Mouse (Mus musculus) megakaryocyte-erythroid progenitor cell, adult 5-6 weeks (primary cell): ENCODE data around the gene Enox1. TPM values are rescaled to one million over a fixed set of nuclear protein-coding genes. Genes with fewer than 3 reads are reported as not detected.

Source experiments
- ATAC-seq: replicated peaks from 2 replicates; pipeline ENCODE4 v1.8.0; 2016; ENCODE audit warnings: mild to moderate bottlenecking, inconsistent platforms; ENCODE audit not compliant: severe bottlenecking, poor library complexity, low FRiP score, low TSS enrichment
- total RNA-seq, 2 experiments: library from RNA; stranded (forward) in 1 of 2; stranded (reverse) in 1 of 2; fragments of 200-1000, 215-1000 nt in 1 of 2; fragments of >200 nt in 1 of 2; fragmentation: Nextera tagmentation in 1 of 2; gene quantifications; 2 replicates each; pipeline ENCODE4 v1.2.3; 2014 to 2017

The Enox1 gene
- total RNA-seq, 2 experiments from 2014 or later, result not detected

DNA sequence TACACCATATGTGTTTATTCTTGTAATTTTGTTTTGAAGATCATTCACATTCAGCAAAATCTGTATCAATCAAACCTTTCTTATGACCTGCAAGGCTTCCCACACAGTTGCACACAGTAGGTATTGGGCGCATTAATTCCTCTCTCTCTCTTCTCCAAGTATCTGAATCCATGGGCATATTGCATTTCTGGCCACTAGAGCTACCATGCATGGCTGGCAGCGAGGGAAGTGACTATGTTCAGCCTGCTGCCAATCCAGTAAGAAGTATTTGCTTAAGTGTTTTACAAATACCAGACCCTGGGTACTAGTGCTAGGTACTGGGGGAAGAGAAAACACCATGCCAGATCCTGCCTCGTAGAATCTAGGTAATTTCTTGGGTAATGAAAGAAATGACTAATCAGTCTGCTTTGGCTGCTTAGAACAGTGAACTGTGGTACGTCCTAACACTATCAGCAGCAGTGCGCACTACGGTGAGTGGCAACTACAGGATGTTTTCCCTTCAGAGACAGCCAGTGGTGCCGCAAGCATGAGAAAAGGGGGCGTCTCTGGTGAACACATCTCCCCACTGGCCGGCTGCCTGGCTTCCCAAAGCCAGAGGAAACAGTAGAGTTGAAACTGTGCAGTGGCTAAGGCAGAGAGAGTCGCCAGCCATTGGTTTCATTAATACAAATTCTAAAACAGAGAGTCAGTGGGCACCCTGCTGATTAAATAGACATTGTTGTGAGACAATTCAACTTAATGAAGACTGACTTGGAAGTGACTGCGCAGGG is 428.7 kb downstream of the Enox1 start:
- no peak for ATAC-seq

DNA sequence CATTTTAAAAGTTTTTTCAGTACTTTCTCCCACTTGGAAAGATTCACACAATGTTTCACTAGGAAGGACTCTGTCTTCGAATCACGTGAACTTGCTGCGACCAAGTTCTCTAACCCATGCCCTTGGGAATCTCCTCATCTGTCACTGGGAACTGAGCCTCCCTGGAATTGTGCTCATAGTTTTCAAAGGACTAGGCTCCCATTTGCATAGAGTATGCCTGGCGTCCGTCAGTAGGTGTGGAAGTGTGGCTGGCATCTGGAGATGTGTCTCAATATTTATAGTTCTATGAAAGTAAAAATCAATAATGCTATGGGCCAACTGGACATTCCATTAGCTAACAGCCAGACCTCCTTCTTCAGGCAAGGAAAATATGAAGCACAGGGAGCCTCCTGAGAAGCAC is 429.5 kb downstream of the Enox1 start:
- ATAC-seq, result no peak

DNA sequence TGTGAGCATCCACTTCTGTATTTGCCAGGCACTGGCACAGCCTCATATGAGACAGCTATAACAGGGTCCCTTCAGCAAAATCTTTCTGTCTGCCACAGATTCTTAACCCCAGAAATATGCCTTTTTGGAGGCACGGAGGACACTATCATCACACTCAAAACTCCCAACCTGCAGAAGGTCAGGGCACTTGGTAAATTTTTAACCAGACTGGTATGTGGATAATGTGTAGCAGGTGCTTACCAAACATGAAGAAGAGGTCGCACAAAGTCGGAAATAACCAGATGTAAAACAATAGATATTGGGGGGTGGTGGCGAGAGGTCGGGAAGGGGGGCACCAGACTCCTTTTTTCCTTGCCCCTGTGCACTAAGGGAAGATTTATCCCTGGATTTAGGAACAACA is 430.6 kb downstream of the Enox1 start:
- no peak for ATAC-seq

DNA sequence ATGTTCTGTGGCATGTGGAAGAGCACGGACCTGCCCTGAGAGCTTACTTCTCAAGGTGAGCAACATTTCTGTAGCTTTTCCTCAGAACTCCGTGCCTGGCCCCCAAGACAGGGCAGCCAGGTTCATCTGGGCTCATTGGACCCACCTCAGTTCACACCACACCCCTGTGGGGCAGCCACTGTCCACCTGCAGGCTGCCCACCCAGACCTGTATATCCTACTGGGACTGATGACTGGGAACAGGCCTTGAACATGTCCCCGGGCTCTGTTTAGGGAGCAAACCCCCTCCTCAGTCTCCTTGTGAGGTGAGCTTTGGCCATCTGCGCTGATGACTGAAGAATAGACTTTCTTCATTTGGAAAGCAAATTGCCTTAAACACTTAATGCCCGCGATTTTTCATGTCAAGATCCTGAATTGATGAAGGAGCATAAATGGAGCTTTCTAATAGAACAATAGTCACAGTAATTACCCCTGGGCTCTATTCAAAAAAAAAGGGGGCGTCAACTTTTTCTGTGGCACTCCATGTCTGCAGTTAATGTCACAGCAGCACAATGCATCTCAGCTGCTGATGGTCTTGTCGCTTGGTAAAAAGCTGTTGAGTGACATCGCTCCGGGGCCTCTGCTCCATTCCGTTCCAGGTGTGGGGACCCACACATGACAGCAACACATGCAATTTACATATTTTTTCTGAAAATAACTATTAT is 436.7 kb downstream of the Enox1 start:
- ATAC-seq, result no peak

DNA sequence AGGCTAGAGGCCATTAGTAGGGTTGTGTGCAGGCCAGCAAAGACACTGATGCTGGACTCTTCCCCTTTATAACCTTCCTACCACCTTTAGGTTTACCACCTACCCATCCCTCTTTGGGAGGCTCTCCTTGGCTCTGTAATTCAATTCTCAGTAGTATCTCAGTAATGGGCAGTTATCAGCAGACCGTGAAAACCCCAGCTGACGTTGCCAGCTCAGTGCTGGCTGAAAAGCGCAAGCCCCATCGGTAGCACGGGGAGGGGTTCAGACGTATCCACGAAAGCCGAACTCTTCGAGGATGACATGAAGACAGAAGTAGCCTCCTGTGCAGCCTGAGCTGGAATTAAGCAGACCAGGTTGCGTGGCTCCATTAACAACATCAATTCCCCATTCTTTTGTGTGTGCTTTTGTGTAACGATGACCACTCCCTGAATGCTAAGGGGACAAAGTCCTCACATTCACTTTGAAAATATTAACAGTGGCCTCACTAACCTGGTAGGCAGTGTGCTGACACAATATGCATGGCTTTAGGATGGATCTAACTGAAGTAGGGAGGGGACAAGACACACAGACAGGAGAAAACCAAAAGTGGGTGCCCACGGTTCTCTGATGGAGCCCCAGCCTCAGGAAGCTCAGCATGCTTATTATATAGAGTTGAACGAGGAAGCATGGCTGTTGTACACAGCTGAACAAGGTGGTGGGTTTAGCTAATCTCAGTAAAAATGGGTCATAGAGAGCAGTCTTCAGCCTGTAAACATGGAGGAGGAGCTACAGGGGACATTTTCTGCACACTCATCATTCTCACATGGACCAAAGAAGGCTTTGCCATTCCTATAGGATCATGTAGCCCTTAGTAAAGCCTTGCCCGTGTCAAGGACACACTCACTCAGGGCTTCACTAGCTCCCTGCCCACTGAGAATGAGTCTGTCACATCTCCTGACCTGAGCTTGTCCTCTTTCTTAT is 439.9 kb downstream of the Enox1 start:
- ATAC-seq, result no peak

DNA sequence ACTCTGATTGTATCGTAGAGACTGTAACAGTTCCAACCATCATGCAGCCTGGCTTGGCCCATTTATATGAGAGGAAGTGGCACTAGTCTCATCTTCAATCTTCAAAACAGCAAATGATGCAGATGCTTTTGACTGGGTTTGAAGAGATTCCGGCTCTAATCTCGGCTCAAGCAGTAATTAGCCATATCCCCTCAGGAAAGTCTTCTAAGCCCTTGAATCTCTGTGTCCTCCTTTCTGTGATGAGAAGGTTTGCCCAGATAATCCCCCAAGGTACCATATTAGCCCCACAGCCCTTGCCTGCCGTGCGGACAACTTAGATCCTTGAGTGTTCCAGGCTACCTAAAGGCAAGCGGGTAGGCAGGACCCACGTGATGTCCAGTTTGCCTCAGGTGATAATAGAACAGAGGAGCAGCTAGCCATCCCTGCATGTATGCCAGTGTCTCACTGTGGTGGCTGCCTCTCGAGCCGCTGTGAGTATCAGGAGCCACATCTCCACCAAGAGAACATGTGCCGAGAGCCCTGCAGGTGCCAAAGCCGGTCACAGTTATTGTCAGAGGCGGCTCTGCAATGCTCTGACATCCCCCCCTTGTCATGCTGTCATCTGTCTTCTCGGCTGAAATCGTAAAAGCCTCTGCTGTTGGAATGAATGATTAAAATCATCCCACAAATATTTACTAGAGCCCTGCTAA is 442.6 kb downstream of the Enox1 start:
- no peak for ATAC-seq

DNA sequence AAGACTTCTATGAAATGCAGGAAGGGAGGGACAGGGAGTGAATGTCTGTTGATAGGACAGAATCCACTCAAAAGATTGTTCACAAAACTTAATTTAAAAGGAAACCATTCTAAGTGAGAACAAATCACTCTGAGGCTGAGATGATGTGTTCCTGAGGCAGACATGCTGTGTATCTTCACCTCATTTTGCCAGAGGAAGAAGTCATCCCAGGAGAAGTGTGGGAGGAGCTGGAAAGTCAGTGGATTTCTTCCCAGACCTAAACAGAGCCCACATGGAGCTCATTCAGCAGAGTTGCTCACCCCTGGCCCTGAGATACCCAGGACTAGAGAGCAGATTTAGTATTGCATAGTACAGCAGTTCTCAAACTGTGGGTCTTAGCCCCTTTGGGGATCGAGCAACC is 444.2 kb downstream of the Enox1 start:
- no peak for ATAC-seq

DNA sequence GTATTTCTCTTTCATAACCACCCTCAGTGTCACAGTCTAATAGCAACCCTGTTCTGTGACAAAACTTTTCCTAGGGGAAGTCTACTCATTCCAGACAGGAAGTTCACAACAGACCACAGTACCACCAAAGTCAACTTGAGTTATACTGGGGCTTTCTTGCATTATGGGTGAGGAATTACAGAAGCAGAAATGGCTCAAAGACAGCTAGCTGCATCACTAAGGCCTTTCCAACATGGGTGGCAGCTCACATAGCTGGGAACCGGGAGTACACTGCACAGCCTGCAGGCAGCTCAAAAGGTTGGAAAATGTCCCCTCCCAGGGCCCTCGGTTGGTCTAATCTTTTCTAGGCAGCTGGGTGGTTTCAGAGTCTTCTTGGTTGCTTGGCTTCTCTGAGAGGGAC is 444.9 kb downstream of the Enox1 start:
- ATAC-seq, result no peak

DNA sequence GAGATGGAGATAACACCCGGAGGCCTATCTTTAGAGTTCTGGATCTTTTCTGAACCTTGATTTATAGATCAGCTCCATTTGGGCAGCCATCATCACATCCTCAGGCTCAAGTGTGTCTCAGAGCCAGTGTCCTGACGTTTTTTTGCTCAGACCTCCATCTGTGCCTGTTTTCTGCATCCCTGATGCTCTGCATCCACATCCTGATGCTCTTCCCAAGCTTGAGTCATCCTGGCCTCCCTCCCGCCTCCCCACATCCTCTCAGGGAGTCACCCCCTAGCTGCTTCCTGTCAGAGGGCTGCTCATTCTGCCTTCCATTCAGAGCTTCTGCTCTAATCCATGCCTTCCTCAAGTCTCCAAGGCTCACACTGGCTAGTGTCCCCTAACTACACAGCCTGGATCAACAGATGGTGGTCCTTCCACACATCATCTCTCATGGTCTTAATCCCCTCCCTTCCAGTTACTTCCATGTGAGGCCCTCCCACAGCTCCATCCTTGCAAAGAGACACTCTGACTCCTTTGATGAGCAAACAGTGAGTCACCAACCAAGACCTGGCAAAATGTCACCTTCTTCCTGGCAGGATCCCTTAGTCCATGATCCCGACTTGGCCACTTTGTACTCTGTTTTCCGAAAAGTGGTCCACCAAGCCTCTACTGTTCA is 451.7 kb downstream of the Enox1 start:
- ATAC-seq, result no peak

DNA sequence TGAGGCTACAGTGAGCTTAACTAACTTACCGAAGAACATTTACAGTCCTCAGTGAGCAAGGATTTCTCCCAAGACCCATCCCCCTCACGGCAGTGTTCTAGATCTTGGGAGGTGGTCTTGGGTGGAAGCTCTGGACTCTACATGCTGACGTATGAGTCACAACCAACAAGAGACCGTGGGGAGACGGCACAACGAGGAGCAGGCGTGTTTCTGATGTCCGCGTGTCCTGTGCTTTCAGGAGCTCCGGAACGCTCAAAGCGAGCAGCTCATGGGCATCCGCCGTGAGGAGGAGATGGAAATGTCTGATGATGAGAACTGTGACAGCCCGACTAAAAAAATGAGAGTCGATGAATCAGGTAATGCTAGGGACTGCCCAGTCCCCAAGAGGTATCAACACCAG is 458.6 kb downstream of the Enox1 start:
- no peak for ATAC-seq

DNA sequence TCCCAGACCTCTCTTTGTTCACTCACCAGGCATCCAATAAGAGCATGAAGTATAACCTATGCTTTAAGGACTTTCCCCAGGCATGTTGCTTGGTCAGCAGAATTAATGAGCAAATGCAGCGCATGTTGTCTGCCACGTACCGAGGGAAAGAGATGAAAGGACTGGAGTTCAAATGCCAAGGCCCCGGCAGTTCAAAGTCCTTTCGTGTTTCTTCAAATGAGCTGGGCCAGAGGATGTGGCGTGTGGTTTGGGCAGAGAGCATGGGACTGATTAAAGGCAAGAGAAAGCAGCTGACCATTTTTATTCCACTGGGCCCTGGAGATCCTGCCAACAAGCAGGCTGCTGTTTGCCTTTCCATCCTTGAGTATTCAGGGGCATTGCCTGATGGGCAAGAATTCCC is 460.7 kb downstream of the Enox1 start:
- ATAC-seq, result no peak

DNA sequence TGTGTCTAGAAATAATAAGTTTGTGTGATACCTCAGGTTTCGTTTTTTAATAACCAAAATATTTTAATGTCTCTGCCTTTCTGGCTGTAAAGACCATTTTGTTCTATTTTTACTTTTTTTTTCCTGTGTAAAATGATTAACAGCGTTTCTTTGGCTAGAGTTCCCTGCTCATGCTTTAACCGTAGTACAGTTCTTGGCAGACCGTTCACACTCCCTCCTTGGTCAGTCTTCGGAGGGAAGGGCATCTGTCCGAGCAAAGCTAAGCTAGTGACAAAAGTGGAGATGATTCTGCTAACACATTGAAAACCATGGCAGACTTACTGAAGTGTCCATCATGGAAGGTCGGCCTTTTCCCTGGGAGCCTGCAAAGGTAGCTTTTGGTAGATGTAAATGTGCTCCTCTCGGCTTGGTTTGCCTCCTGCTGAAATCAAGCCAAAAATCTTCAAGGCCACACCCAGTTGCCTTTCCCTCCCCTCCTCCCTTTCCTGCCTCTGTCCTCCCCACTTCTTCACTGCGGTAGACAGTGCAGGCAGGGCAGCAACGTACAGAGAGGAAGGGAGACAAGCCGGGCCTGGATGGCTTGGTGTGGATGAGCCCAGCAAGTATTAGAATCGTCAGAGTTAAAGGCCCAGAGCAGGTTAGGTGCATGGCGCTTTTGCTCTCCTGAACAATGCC is 461.7 kb downstream of the Enox1 start:
- no peak; the same call in 1 of the 2 replicates for ATAC-seq

DNA sequence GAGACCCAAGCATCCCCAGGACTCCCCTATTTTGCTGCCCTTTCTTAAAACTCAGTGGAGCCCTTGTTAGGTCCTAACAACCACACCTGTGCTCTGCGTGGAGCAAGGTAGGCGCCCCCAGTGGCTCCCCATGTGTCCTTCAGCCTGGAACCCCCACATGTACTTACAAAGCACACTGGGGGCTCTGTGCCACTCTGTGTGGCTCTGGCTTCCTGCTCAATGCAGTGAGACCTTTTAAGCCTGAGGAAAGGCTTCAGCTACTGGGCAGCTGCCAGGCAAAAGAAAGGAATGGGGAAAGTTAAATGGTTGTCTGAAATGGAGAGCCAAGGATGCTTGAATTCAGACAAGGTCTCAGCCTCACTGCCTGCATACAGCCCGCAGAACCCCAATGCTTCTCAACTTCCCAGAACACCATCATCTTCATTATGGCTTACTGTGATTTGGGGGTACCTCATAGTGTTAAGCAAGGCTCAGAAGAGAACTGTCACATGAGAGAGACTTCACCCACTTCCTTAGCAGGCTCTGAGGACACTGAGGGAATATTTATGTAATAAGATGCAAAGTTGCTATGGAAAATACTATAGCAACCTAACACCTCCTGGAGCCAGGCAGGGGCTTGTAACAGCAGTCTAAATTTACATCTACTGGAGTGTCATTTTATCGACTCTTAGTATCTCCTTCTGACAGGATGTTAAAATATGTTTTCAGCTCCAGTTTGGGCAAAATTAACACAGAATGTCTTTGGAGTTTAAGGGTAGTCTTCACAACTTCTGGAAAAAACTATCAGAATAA is 465.1 kb downstream of the Enox1 start:
- no peak for ATAC-seq

DNA sequence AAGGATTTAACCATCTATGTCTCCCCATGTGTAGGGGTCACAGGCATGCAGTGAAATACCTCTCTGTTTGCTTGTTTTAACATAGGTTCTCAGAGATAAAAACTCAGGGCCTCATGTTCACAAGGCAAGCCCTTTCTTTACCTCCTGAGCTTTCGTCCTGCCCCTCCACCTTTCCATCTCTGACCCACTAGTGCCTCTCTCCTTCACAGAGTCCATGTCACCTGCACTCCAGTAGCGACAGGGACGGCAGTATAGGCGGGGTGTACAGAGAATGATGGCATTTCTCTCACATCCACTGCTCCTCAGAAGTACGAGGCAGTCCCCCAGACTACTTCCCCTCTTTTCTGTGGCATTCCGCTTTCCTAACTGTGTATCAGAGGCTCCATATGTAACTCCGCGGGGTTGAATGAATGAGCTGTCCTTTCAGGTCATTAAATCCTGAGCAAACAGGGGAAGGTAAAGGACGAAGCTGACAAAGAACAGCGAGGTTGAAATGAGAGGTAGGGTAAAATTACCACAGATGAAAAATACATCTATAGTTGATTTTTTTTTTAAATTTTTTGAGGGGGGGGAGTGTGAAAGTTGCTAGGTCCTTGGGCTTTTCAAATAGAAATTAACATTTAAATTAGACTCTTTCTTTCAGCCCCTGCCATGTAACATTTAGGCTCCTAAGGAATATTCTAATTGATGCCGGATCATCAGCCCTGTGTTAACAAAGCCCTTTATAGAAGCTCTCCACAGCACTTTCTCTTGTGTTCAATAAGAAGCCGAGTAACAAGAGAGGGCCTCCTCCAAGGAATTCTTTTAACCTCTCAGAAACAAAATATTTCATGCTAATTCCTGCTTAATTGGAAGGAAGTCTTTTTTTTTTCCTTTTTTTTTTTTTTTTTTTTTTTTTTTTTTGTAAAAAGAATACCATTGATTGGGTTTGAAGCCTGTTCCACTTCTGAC is 470.3 kb downstream of the Enox1 start:
- no peak for ATAC-seq

DNA sequence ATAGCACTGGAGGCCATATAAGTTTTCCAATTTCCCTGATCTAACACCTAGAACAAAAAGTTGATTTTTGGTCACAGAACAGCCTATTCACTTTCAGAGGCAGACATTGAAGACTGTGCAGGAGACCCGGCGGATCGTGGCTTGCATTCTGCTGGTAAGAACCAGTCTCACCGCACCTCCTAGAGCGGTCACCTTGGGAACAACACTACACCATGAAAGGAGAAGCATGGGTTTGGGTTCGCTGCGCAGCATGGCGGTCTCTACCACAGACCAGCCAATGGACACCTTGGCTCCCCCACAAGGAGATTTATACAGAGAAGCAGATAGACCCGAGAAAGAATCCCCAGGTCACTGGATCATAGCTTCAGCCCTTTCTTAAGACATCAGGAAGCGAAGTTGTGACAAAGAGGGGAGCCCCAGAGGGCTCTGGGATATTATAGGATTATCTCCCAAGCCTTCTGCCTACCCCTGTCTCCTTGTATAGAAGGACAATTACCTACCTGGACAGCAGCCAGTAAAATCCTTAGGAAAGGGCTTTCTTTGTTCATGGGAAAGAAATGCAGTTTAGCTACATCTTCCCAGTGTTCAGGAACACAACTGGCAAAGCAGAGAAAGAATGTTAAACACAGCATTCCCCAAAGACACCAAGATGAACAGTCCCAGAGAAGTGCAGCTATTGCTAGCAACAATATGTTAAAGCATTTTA is 476.1 kb downstream of the Enox1 start:
- no peak for ATAC-seq

DNA sequence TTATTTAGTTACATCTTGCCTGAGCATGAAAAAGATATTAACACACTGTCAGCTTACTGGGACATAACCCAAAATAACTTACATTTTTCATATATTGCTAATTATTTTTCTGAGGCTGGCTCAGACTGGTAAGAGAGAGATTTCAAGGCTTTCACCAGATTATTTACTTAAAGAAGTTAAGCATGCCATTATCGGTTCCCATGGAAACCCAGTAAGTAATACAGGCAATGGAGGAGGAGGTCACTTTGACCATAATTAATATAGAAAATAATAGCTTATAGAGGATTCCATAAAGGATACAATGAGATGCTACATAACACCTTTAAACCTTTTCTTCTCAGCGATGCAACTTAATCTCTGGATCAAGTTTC is 476.6 kb downstream of the Enox1 start:
- ATAC-seq, result no peak
